Mouse (Mus musculus) mouse trophoblast stem cell (cell line): Measurements from ENCODE around the gene Slc16a2.

Experiments
- in situ Hi-C, 2 experiments: fragments of 300-500 bp; cut with MseI, MboI; formaldehyde crosslinking; loops; 2 replicates in 1 of 2; 3 replicates in 1 of 2; pipeline ENCODE4 v1.15.1; 2025

The Slc16a2 gene

GRCm38 (mm10) chrX:103653021-103653420 is 168.8 kb downstream of the Slc16a2 start:
- in situ Hi-C loops = no loop called here

GRCm38 (mm10) chrX:103652048-103652447 is 169.7 kb downstream of the Slc16a2 start:
- in situ Hi-C loops = no loop called here
